Mouse (Mus musculus) brain, embryonic 14.5 days (tissue): ENCODE data around the gene Kng1.

ENCODE experiments used
- CTCF ChIP-seq: fragments of 200-500 bp; IDR thresholded peaks from 2 replicates; pipeline ENCODE4 v1.5.1; 2012; ENCODE audit warnings: inconsistent platforms, mild to moderate bottlenecking, moderate library complexity, borderline replicate concordance; ENCODE audit not compliant: insufficient read depth, insufficient read length; ENCODE audit errors: extremely low read depth
- POLR2A ChIP-seq: fragments of 200-500 bp; IDR thresholded peaks from 2 replicates; pipeline ENCODE4 v1.6.1; 2012; ENCODE audit warnings: mild to moderate bottlenecking, inconsistent platforms, borderline replicate concordance; ENCODE audit not compliant: poor library complexity, insufficient read depth, insufficient read length, severe bottlenecking; ENCODE audit errors: extremely low read depth

- no peak for TF ChIP-seq CTCF
- TF ChIP-seq POLR2A = no peak
Measured at GRCm38 (mm10) chr16:23037744-23038143, 19.9 kb upstream of the Kng1 start.
